Mouse (Mus musculus): ENCODE results near the gene Ahcyl1. TPM values are rescaled to one million over a fixed set of nuclear protein-coding genes. Genes with fewer than 3 reads are reported as not detected.

Gene Ahcyl1
- polyA plus RNA-seq, 1 experiment from 2014 or later = 98.2 TPM

DNA sequence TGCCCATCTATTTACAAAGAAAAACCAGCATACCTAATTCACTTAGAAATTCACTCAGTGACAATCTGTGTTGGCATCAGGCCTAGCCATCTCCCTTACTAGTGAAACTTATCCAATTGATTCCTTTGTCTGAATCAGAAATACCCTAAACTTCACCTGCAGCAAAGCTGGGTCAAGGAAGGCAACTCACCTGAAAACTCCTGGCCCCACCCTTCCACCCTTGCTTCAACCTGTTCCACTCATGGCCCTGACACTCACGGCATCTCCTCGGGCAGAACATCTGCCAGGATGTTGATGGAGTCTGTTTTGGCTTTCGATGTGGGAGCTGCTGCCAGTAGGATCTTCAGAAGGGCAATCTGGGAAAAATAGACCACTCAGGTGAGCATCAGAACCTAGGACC lies 78.6 kb downstream of the Ahcyl1 start:
- 94% methylated on average over 3 of the region's 3 CpGs for WGBS
- DNase-seq (ENCODE audit: low spot score) = no peak
- no peak overlapping the region for H3K4me3 ChIP-seq
- no peak overlapping the region for H3K27ac ChIP-seq
- H3K36me3 ChIP-seq = peaks cover 100% of the 10 kb centered on the region
- no peaks in the 10 kb centered on the region for H3K9me3 ChIP-seq (replicated peaks)
- H3K27me3 ChIP-seq (ENCODE audit: low read depth, poor library complexity, severe bottlenecking) = no peaks in the 10 kb centered on the region
- H3K4me1 ChIP-seq = no peaks in the 10 kb centered on the region

Other genes starting within 250 kb of the Ahcyl1 start
- gene Kcnc4, start 237.0 kb downstream of the Ahcyl1 start, polyA plus RNA-seq (2016; fragmentation: Nextera tagmentation; extraction: Ambion mirVana) = not detected in 2 replicates
- 6.0 and 6.3 TPM in 2 replicates for gene Slc6a17, start 178.5 kb downstream of the Ahcyl1 start, polyA plus RNA-seq (2016; fragmentation: Nextera tagmentation; extraction: Ambion mirVana)
- gene Ubl4b, start 141.5 kb downstream of the Ahcyl1 start, polyA plus RNA-seq (2016; fragmentation: Nextera tagmentation; extraction: Ambion mirVana) = 0.76 and 0.98 TPM in 2 replicates
- 31.1 and 37.4 TPM in 2 replicates for gene Alx3, start 101.5 kb downstream of the Ahcyl1 start, polyA plus RNA-seq (2016; fragmentation: Nextera tagmentation; extraction: Ambion mirVana)
- not detected in 2 replicates for gene Gm10961, start 65.2 kb downstream of the Ahcyl1 start, polyA plus RNA-seq (2016; fragmentation: Nextera tagmentation; extraction: Ambion mirVana)
- gene Strip1, start 64.9 kb downstream of the Ahcyl1 start, polyA plus RNA-seq (2016; fragmentation: Nextera tagmentation; extraction: Ambion mirVana) = 66.4 and 78.1 TPM in 2 replicates
- gene Csf1, start 63.9 kb upstream of the Ahcyl1 start, polyA plus RNA-seq (2016; fragmentation: Nextera tagmentation; extraction: Ambion mirVana) = 3.4 and 4.6 TPM in 2 replicates
- gene Eps8l3, start 180.7 kb upstream of the Ahcyl1 start, polyA plus RNA-seq (2016; fragmentation: Nextera tagmentation; extraction: Ambion mirVana) = not detected in 2 replicates
- gene Gstm5, start 199.3 kb upstream of the Ahcyl1 start, polyA plus RNA-seq (2016; fragmentation: Nextera tagmentation; extraction: Ambion mirVana) = 198 and 203 TPM in 2 replicates
- gene Gstm7, start 235.3 kb upstream of the Ahcyl1 start, polyA plus RNA-seq (2016; fragmentation: Nextera tagmentation; extraction: Ambion mirVana) = 12.2 and 26.0 TPM in 2 replicates
- gene Gstm6, start 247.2 kb upstream of the Ahcyl1 start, polyA plus RNA-seq (2016; fragmentation: Nextera tagmentation; extraction: Ambion mirVana) = 1.8 and 3.6 TPM in 2 replicates